Mouse (Mus musculus) spleen, embryonic (tissue): Measurements from ENCODE around the gene Pde2a.

Experiments used
- CTCF ChIA-PET: fragments of 350-600 bp; sonication (Branson Sonifier 250); formaldehyde crosslinking; loops from one replicate; lab custom pipeline; 2022; lab: Charles Lee

Gene Pde2a

DNA sequence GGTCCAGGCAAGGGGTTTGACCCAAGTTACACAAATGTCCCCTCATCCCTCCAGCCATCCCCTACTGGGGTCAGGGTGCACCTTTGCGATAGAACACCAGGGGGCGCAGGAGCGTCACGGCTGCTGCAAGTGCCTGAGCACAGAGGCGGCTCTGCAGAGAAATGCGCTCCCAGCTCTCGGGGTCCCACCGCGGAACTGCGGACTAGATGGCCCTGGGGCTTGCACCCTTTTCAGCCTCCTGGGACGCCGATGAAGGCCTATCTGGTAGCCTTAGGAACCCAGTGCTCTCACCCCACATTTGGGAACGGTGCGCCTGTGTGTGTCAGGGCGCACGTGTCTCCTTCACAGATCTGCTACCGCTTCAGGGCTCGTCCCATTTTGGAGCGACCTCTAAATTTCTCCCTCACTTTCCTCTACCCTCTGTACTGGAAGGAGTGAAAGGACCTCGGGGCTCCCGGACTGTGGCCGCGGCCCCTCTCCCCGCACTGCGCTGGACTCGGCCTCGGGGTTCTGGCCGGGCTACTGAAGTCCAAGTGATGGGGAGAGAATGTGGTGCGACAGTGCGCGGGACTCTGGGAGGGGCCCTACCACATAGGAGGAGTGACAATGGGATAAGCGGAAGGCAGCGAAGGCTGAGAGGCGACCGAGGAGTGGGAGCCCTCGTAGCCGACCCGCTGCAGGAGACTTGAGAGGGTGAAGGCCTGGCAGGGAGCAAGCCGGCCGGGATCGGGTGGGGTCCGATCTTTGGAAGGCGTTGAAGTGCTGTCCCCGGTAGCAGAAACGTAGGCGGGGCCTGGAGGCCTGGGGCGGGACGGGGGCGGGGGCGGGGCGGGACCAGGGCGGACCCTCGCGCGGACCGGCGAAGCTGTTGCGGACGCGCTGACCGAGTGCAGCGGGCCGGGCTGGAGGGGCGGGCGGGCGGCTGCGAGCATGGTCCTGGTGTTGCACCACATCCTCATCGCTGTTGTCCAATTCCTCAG, 29.2 kb downstream of the Pde2a start:
- CTCF ChIA-PET, result interaction anchor here (0.6 to 1.7 kb wide), 4 partner anchors 49 to 413 kb away, joined by 3 to 5 read pairs (median 4); no protein-coding TSS in a partner anchor

- CTCF ChIA-PET, result no interaction called here
These were observed 31.2 kb downstream of the Pde2a start for GRCm38 (mm10) chr7:101452669-101453068.

GRCm38 (mm10) chr7:101453296-101453695, 31.8 kb downstream of the Pde2a start:
- CTCF ChIA-PET, result no interaction called here

DNA sequence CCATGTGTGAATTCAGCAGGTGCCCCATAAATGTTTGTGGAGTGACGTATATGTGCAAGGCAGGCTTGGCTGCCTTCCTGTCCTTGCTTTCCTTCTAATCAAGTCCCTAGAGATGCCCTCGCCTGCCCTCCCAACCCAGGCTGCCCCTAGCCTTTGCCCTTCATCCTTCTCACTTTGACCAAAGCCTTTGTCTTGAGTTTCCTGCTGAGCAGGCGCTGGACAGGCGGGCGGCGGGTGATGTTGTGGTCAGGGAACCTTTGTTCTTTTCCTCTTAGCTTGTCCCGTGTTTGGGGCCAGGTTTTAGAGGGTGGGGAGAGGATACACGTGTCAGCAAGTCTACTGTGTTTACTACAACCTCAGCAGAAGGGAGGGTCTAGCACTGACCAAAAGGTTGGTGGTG, 32.2 kb downstream of the Pde2a start:
- CTCF ChIA-PET, result no interaction called here

DNA sequence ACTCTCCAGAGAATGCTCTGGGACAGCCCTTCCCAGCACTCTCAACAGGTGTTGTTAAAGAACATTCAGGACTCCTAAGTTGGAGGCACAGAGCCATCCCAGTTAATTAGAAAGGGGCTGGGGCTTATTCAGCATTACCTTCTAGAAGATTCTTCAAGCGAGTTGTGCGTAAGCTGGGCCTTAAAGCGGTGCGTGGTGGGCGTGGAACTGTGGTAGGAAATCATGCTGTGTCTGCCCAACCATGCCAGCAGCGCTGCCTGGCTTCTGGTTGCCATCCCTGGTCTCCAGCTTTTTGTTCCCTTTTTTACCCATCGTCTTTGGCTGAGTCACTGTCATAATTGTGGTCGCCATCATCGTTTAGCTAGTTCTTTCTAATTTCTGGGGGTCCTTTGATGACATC, 33.0 kb downstream of the Pde2a start:
- CTCF ChIA-PET, result no interaction called here

GRCm38 (mm10) chr7:101455141-101455540, 33.6 kb downstream of the Pde2a start:
- CTCF ChIA-PET, result no interaction called here

GRCm38 (mm10) chr7:101456318-101456717, 34.8 kb downstream of the Pde2a start:
- CTCF ChIA-PET, result interaction anchor here (0.6 to 1.2 kb wide), 3 partner anchors 23 to 107 kb away, joined by 3 to 4 read pairs (median 3); no protein-coding TSS in a partner anchor

- CTCF ChIA-PET, result interaction anchor here (0.6 to 1.2 kb wide), 4 partner anchors 22 to 107 kb away, joined by 3 to 4 read pairs (median 3); no protein-coding TSS in a partner anchor
These were observed 35.3 kb downstream of the Pde2a start for GRCm38 (mm10) chr7:101456789-101457188.

- CTCF ChIA-PET, result interaction anchor here (0.6 kb wide), 5 partner anchors 22 to 973 kb away, joined by 3 to 15 read pairs (median 4); no protein-coding TSS in a partner anchor
These were observed 35.8 kb downstream of the Pde2a start for GRCm38 (mm10) chr7:101457283-101457682.

DNA sequence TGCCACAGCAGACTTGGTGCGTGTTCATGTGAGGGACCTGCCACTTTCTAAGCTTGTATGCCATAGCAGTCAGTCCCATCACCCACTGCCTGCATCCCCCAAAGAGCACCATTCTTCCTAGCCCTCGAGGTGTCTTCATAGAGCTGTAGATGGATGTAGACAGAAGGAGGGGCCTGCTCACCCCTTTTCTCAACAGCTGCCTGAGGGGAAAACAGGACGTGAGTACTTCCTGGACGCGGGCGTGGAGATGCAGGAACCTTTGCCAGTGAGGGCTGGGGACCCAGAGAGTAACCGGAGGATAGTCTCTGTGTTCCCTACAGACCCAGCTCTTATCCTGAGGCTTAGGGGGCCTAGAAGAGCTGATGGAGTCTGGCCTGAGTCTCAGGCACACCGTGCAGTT, 36.3 kb downstream of the Pde2a start:
- CTCF ChIA-PET, result interaction anchor here (0.6 kb wide), 2 partner anchors 100 to 973 kb away, joined by 4 to 15 read pairs; no protein-coding TSS in a partner anchor

DNA sequence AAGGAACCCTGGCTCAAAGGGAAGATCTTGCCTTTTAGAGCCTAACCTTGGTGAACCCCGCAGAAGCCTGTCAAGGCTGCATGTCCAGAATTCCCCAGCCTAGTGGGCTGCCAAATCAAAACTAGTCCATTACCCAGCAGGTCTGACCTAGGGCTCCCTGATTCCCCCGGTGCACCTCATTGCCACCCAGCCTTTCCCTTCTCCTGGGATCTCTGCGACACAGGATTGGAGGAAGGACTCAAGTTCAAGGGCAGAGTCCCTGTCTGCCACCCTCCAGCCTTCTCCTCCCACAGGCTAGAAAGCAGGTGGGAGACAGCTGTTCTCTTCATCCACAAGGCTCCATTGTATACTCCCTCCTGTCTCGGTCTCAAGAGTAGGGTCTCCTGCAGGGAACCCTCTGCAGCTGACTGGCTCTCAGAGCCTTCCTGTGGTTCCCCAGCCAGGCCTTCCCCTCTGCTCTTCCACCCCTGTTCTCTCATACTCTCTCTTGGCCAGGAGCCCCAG, 36.8 kb downstream of the Pde2a start:
- CTCF ChIA-PET, result no interaction called here

GRCm38 (mm10) chr7:101459305-101459813, 37.9 kb downstream of the Pde2a start:
- CTCF ChIA-PET, result interaction anchor here (0.7 kb wide), 1 partner anchor 33 kb away, joined by 4 read pairs; no protein-coding TSS in a partner anchor

DNA sequence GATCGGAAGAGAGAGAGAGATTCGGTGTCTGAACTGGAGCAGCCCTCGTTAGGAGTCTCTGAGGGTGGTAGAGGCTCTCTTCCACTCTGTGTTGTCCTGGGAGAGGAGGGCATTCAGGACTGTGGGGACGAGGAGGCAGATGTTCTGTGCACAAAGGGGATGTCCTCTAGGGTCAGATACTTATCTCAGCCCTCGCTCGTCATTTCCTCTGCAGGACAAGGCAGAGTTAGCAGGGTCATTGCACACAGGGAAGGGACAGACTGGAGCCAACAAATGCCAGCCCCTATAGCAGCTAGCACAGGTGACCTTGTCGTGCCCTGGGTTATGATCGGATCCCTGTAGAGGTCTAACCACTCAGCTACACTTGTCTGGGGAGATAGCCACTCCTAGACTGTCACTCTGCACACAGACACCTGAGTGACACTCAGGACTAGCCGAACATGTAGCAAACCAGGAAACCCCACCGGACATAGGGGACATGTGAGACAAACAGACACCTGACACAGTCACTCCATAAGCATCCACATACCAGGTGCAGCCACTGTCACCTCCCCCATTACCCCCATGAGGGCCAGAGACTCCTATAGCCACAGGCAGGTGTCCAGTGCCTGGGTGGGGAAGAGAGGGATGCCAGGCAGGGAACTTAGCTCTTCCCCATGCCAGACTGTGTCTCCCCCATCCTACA, 38.6 kb downstream of the Pde2a start:
- CTCF ChIA-PET, result interaction anchor here (1.0 kb wide), 1 partner anchor 14 kb away, joined by 4 read pairs; no protein-coding TSS in a partner anchor

- CTCF ChIA-PET, result interaction anchor here (1.0 kb wide), 1 partner anchor 14 kb away, joined by 4 read pairs; no protein-coding TSS in a partner anchor
These were observed 39.1 kb downstream of the Pde2a start for GRCm38 (mm10) chr7:101460608-101460957.

GRCm38 (mm10) chr7:101461571-101461970, 40.1 kb downstream of the Pde2a start:
- CTCF ChIA-PET, result no interaction called here

- CTCF ChIA-PET, result interaction anchor here (0.6 kb wide), 1 partner anchor 11 kb away, joined by 3 read pairs; no protein-coding TSS in a partner anchor
These were observed 41.0 kb downstream of the Pde2a start for GRCm38 (mm10) chr7:101462327-101463068.

DNA sequence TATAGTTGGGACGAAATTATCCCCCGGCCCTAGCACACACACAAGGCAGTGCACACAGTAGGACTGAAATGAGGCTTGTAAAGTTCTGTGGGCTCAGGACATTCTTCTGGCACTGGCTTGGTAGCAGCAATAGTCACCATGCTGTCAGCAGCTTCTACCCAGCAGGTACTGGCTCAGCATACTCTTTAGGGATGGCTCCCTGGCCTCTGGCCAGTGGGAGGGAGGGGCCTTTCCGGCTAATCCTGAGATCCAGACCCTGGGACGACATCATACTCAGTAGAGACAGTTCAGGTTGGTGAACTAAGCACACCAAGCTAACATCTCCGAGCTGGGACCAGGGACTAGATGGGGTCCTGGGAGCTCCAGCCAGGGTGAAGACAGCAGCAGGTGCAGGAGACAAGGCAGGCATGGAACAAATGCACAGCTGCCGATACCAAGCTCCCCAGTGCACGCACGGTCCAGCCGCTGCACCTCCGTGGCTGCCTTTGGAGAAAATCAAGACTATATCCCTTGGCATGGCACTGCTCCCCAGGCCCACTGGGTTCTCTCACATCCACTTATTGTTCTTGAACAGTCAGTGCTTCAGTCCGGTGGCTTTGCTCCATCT, 42.3 kb downstream of the Pde2a start:
- CTCF ChIA-PET, result interaction anchor here (0.6 kb wide), 1 partner anchor 9 kb away, joined by 6 read pairs; no protein-coding TSS in a partner anchor

DNA sequence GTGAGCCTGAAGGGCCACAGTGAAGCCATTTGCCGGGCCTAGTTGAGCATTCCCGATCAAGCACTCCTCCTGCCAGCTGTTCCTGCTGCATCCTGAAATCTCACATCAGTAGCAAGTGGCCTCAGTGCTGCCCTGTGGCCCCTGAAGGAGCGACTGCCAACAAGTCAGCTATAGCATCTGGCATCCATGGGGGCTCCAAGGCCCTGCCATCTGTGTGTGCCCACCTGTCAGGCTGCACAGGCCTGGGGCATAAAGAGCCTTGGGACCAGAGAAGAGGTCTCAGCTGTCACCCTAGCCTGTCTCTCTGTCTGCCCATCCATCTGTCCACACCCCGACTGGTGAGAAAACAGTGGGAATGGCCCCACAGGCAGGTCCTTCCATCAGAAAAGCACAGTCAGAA, 43.4 kb downstream of the Pde2a start:
- CTCF ChIA-PET, result no interaction called here

DNA sequence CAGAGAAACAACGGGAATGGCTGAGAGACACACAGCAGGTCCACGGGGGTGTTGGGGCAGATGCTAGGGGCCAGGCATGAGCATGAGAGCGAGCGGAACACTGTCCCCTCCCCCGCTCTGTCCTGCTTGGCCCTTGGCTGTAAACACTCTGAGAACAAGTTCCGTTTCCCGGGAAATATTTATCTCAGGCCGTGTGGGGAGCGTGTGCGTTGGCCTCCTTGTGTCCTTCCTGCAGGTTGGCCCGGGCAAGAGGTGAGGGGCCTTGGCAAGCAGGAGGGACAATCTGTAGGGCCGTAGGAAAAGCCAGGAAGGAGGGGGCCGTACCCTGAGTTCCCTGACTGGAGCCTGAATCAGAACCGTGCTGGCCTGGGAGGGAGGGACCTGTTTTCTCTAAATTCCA, 43.9 kb downstream of the Pde2a start:
- CTCF ChIA-PET, result no interaction called here
